In the genomic region with DNA sequence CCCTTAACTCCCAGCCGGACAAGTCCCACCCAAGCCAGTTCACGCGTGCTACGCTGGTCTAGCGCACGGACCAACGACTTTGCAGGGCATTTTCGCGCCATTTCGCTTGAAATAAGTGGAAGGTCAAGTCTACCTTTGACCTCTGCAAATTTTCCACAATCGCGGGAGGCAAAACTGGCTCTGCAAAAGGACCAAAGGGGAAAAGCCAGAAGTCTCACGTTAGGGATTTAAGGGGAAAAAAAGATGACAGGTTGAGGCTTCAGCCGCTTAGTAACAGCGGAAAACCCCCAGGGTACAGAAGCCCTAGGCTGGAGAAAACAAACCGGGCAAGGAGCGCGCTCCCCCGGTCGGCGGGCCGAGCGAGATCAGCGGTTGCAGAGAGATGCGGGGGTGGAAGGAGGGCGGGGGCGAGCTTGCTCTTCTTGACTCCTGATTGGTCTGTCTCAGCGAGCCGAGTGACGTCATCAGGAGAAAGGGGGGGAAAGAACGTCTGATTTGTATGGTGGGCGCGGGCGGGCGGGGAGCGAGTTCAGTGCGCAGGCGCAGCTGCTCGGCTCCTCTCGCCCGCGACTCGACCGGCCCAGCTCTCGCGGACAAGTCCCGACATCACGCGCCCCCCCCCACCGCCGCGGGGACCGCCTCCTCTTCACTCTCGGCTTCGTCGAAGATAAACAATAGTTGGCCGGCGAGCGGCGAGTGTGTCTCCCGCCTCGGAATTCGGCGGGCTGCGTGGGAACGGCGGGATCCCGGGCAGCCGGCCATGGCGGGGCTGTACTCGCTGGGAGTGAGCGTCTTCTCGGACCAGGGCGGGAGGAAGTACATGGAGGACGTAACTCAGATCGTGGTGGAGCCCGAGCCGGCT, we compare ENCODE assay signal across 8 mouse cellular contexts. TPM values are rescaled to one million over a fixed set of nuclear protein-coding genes. Genes with fewer than 3 reads are reported as not detected.
DNase-seq lines count a peak whose midpoint lies in the region; ATAC-seq lines count a peak whose summit lies in the region.

A gene (plus strand): TSS at position 532 of the 862 bp plus-strand sequence.

- intact Hi-C loops in gastrocnemius, postnatal 14 days (cut with DNase I; ENCODE audit: low total_unique reads): no loop called here
- intact Hi-C loops in left cerebral cortex, postnatal 10 days (cut with DNase I): loop anchor here (5.0 kb wide), 1 partner anchor 41 kb away; a partner anchor contains a TSS

- peak; percentile 95 for ATAC-seq in inflammation-experienced regulatory T-cells, adult 6 months
- ATAC-seq in megakaryocyte-erythroid progenitor cell, adult 5-6 weeks (replicated peaks; ENCODE audit: low FRiP score, low TSS enrichment, poor library complexity, severe bottlenecking): peak; percentile 92

- peak; percentile 97 to 99 for DNase-seq in adrenal gland, adult (ENCODE audit: inconsistent age in 2 of 2, low spot score in 1 of 2)
- peak; percentile 100 for DNase-seq in embryo, embryonic 10.5 days (ENCODE audit: low spot score)
- peak; percentile 98 for DNase-seq in gastrocnemius, postnatal 14 days
- peak; percentile 97 to 99 for DNase-seq in left cerebral cortex, postnatal 10 days (ENCODE audit: extremely low spot score in 1 of 2, low spot score in 2 of 2)
- DNase-seq in right cerebral cortex, postnatal 25 days: peak; percentile 94
- DNase-seq in urinary bladder, postnatal 4 days (ENCODE audit: low spot score in 2 of 2): peak; percentile 97 to 98

RNA-seq across cellular contexts. Expression of the gene that starts here (rescaled TPM):
- total RNA-seq in gastrocnemius, postnatal 14 days (2021): 1 to 10 TPM; 6.5 to 8.0 TPM
- 1 to 10 TPM; 3.7 to 4.2 (median 3.8) TPM for polyA plus RNA-seq in inflammation-experienced regulatory T-cells, adult 6 months (2017; shearing (Covaris generic))
- total RNA-seq in left cerebral cortex, postnatal 10 days (2021): 10 to 100 TPM; 19.2 to 20.4 TPM
- 19.6 and 22.9 TPM in 2 replicates for total RNA-seq in megakaryocyte-erythroid progenitor cell, adult 5-6 weeks (2014; fragmentation: Nextera tagmentation)
- 11.2 and 16.0 TPM in 2 replicates for total RNA-seq in megakaryocyte-erythroid progenitor cell, adult 5-6 weeks (2017)

Comparison
In these comparisons a context has a peak if more than half of its experiments do, and no peak if none do; other contexts are left out.
1. Peak in every context shown above with its lines: DNase-seq and ATAC-seq.